Mouse (Mus musculus): ENCODE data around the gene Arhgef40. TPM values are rescaled to one million over a fixed set of nuclear protein-coding genes. Genes with fewer than 3 reads are reported as not detected.
A peak's percentile ranks its signal among the peaks of the same experiment; 100 is the strongest.

The Arhgef40 gene
- polyA plus RNA-seq, 1 experiment from 2014 or later = 92.6 TPM

DNA sequence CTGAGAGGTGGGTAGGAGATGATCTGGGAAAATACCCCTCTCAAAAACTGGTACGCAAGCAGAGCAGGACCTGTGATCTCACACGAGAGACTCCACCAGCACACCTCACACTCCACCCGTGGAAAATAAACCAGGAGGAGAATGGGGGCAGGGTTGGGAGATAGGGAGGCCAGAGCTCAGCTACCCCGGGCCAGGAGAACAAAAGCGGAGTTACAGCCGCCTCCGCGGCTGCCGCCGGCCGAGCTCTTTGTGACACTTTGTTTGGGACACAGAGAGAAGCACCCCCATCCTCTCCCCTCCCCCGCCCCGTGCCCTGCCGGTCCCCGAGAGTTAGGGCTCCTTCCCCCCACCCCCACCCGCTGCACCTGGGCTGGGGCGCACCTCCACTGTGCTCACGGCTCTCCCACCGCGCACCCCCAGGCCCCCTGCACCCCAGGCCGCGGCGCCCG, 29.3 kb downstream of the Arhgef40 start:
- H3K27ac ChIP-seq (ENCODE audit: low read length) = peak overlapping the region; percentile 96
- peaks cover 46% of the 10 kb centered on the region for H3K4me1 ChIP-seq (ENCODE audit: control insufficient read depth, insufficient read depth, low read length)
- no peaks in the 10 kb centered on the region for H3K36me3 ChIP-seq (ENCODE audit: control insufficient read depth, insufficient read depth, low read length)
- ATAC-seq (ENCODE audit: insufficient read depth, low FRiP score) = peak; percentile 23; the same call in 1 of the 2 replicates
- H3K4me2 ChIP-seq (ENCODE audit: low read depth, low read length) = peak overlapping the region; percentile 82
- H3K9ac ChIP-seq (ENCODE audit: low read length) = peak overlapping the region; percentile 89
- WGBS = 1% methylated on average over 24 of the region's 24 CpGs
- no peaks in the 10 kb centered on the region for H3K27me3 ChIP-seq (ENCODE audit: control insufficient read depth, insufficient read depth, low read length)
- peak overlapping the region; percentile 72 for H3K4me3 ChIP-seq (replicated peaks; ENCODE audit: low read length)
- H3K9me3 ChIP-seq (replicated peaks; ENCODE audit: control insufficient read depth, low read length) = no peaks in the 10 kb centered on the region

GRCm38 (mm10) chr14:52014271-52014760, 29.8 kb downstream of the Arhgef40 start:
- H3K9me3 ChIP-seq (replicated peaks; ENCODE audit: control insufficient read depth, low read length) = no peaks in the 10 kb centered on the region
- peaks cover 47% of the 10 kb centered on the region for H3K4me1 ChIP-seq (ENCODE audit: control insufficient read depth, insufficient read depth, low read length)
- no peaks in the 10 kb centered on the region for H3K36me3 ChIP-seq (ENCODE audit: control insufficient read depth, insufficient read depth, low read length)
- peak overlapping the region; percentile 82 for H3K4me2 ChIP-seq (ENCODE audit: low read depth, low read length)
- 4% methylated on average over 14 of the region's 80 CpGs for WGBS
- peak overlapping the region; percentile 96 for H3K27ac ChIP-seq (ENCODE audit: low read length)
- H3K9ac ChIP-seq (ENCODE audit: low read length) = peak overlapping the region; percentile 89
- peak; percentile 27; the same call in 1 of the 2 replicates for ATAC-seq (ENCODE audit: insufficient read depth, low FRiP score)
- no peaks in the 10 kb centered on the region for H3K27me3 ChIP-seq (ENCODE audit: control insufficient read depth, insufficient read depth, low read length)
- peak overlapping the region; percentile 72 for H3K4me3 ChIP-seq (replicated peaks; ENCODE audit: low read length)

DNA sequence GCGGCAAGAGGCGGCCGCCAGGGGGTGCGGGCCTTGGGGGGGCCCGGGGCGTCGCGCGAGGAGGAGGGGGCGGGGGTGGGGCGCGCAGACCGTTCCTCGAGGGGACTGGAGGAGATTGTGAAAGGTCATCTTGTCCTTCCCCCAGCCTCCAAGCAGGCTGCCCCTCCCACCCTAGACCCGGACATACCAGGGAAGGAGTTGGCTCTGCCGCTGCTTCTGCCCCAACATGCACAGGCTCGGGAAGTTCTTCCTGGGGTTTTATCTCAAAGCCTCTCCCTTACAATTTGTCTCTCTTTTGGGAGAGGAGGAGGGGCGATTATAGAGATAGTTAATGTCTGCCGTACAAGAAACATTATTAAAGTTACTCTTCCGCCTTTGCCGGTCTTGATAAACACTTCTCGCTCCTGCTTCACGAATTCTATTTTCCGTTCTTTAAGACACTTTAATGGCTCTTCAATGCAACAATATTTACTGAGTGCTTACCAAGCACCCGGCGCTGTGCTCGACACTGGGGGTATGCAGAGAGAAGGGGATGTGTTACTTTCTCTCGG, 30.3 kb downstream of the Arhgef40 start:
- peak overlapping the region; percentile 96 for H3K27ac ChIP-seq (ENCODE audit: low read length)
- H3K4me3 ChIP-seq (replicated peaks; ENCODE audit: low read length) = peak overlapping the region; percentile 72
- H3K4me1 ChIP-seq (ENCODE audit: control insufficient read depth, insufficient read depth, low read length) = peaks cover 44% of the 10 kb centered on the region
- no peaks in the 10 kb centered on the region for H3K9me3 ChIP-seq (replicated peaks; ENCODE audit: control insufficient read depth, low read length)
- under 1% methylated on average over 23 of the region's 28 CpGs for WGBS
- H3K4me2 ChIP-seq (ENCODE audit: low read depth, low read length) = peak overlapping the region; percentile 82
- no peaks in the 10 kb centered on the region for H3K36me3 ChIP-seq (ENCODE audit: control insufficient read depth, insufficient read depth, low read length)
- no peaks in the 10 kb centered on the region for H3K27me3 ChIP-seq (ENCODE audit: control insufficient read depth, insufficient read depth, low read length)
- H3K9ac ChIP-seq (ENCODE audit: low read length) = peak overlapping the region; percentile 89
- ATAC-seq (ENCODE audit: insufficient read depth, low FRiP score) = peak; percentile 46

GRCm38 (mm10) chr14:52015445-52016100, 31.1 kb downstream of the Arhgef40 start, which contains the start of gene Tmem253:
Gene Tmem253 (plus strand): TSS chr14:52015658.
- Histone ChIP-seq H3K36me3 (ENCODE audit: control insufficient read depth, insufficient read depth, low read length) (no peaks in the 10 kb centered on the region), H3K9me3 (replicated peaks; ENCODE audit: control insufficient read depth, low read length) (no peaks in the 10 kb centered on the region), H3K4me1 (ENCODE audit: control insufficient read depth, insufficient read depth, low read length) (peaks cover 37% of the 10 kb centered on the region), H3K4me2 (ENCODE audit: low read depth, low read length) (peak within 1 kb of the TSS; percentile 82), H3K27me3 (ENCODE audit: control insufficient read depth, insufficient read depth, low read length) (no peaks in the 10 kb centered on the region), H3K9ac (ENCODE audit: low read length) (peak within 1 kb of the TSS; percentile 89), H3K4me3 (replicated peaks; ENCODE audit: low read length) (peak within 1 kb of the TSS; percentile 72), H3K27ac (ENCODE audit: low read length) (peak within 1 kb of the TSS; percentile 96)
- WGBS = 17% methylated on average over 6 of the region's 6 CpGs
- no peak for ATAC-seq (ENCODE audit: insufficient read depth, low FRiP score)

- Histone ChIP-seq H3K4me2 (ENCODE audit: low read depth, low read length) (no peak overlapping the region), H3K9me3 (replicated peaks; ENCODE audit: control insufficient read depth, low read length) (no peaks in the 10 kb centered on the region), H3K9ac (ENCODE audit: low read length) (peak overlapping the region; percentile 14; the same call in 1 of the 2 replicates), H3K36me3 (ENCODE audit: control insufficient read depth, insufficient read depth, low read length) (no peaks in the 10 kb centered on the region), H3K4me1 (ENCODE audit: control insufficient read depth, insufficient read depth, low read length) (peaks cover 36% of the 10 kb centered on the region), H3K27me3 (ENCODE audit: control insufficient read depth, insufficient read depth, low read length) (no peaks in the 10 kb centered on the region), H3K27ac (ENCODE audit: low read length) (peak overlapping the region; percentile 96), H3K4me3 (replicated peaks; ENCODE audit: low read length) (0 out of 2 replicates have a peak overlapping the region, but pooled peaks have one; percentile 0)
- no peak for ATAC-seq (ENCODE audit: insufficient read depth, low FRiP score)
- 80% methylated on average over 13 of the region's 13 CpGs for WGBS
Observed at GRCm38 (mm10) chr14:52016625-52017405, 32.3 kb downstream of the Arhgef40 start.

DNA sequence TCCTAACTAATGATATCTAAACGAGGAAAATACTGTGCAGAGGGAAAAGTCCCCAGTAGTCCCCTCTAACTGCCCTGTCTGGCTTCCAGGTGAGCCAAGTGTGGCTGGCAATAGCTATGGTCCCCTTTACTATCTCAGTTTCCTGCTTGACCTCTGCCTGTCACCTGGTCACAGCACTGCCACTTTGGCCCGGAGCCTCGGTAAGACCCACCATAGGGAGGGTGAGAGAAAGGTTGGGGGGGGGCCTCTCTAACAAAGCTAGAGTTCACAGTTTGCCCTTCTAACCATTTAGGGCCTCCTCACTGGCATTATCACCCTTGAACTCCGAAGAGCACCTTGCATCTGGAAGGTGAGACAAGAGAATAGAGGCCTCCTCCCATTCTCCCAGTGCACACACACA, 33.1 kb downstream of the Arhgef40 start:
- Histone ChIP-seq H3K4me1 (ENCODE audit: control insufficient read depth, insufficient read depth, low read length) (peaks cover 40% of the 10 kb centered on the region), H3K36me3 (ENCODE audit: control insufficient read depth, insufficient read depth, low read length) (no peaks in the 10 kb centered on the region), H3K4me3 (replicated peaks; ENCODE audit: low read length) (no peak overlapping the region), H3K27ac (ENCODE audit: low read length) (no peak overlapping the region), H3K9ac (ENCODE audit: low read length) (no peak overlapping the region), H3K27me3 (ENCODE audit: control insufficient read depth, insufficient read depth, low read length) (no peaks in the 10 kb centered on the region), H3K4me2 (ENCODE audit: low read depth, low read length) (no peak overlapping the region), H3K9me3 (replicated peaks; ENCODE audit: control insufficient read depth, low read length) (no peaks in the 10 kb centered on the region)
- ATAC-seq (ENCODE audit: insufficient read depth, low FRiP score) = no peak
- 72% methylated on average over 4 of the region's 4 CpGs for WGBS

DNA sequence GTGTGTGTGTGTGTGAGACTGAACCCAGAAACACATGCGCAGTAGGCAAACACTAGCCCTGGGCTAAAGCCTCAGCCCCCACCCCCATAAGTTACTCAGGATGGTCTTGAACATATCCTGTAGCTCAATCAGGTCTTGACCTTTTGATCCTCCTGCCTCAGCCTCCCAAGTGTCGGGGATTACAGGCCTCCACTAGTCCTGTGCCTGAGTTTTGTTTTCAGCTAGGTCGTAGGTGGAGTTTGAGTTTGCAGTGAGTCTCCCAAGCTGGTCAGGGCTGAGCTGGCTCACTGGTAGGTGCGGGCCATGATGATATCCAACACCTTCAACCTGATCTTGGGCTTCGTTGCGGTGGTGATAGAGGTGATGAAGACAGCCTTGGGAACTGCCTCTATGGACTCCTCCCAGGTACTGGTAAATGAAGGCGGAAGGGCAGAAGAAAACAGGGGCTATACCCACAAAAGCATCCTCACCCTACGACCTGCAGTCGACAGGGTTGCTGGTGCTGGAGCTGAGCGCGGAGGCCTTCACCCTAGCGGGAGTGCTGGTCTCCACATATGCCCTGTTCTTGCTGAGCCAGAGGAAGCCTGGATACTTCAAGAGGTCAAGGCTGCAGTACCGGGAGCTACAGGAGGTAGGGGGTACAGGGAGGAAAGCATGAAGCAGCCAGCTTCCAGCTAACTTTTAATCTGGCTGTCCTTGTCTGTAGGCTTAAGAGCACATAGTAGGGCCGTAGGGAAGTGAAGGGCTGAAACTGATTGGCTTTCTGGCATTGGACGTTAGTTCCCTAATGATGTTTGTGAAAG, 33.9 kb downstream of the Arhgef40 start:
- no peaks in the 10 kb centered on the region for H3K9me3 ChIP-seq (replicated peaks; ENCODE audit: control insufficient read depth, low read length)
- H3K4me2 ChIP-seq (ENCODE audit: low read depth, low read length) = peak overlapping the region; percentile 77
- H3K36me3 ChIP-seq (ENCODE audit: control insufficient read depth, insufficient read depth, low read length) = no peaks in the 10 kb centered on the region
- WGBS = 86% methylated on average over 15 of the region's 15 CpGs
- no peaks in the 10 kb centered on the region for H3K27me3 ChIP-seq (ENCODE audit: control insufficient read depth, insufficient read depth, low read length)
- peaks cover 43% of the 10 kb centered on the region for H3K4me1 ChIP-seq (ENCODE audit: control insufficient read depth, insufficient read depth, low read length)
- H3K27ac ChIP-seq (ENCODE audit: low read length) = peak overlapping the region; percentile 100
- peak overlapping the region; percentile 70 for H3K4me3 ChIP-seq (replicated peaks; ENCODE audit: low read length)
- peak overlapping the region; percentile 94 for H3K9ac ChIP-seq (ENCODE audit: low read length)
- no peak for ATAC-seq (ENCODE audit: insufficient read depth, low FRiP score)

GRCm38 (mm10) chr14:52019051-52019589, 34.6 kb downstream of the Arhgef40 start:
- peak; percentile 1; the same call in 1 of the 2 replicates for ATAC-seq (ENCODE audit: insufficient read depth, low FRiP score)
- Histone ChIP-seq H3K9me3 (replicated peaks; ENCODE audit: control insufficient read depth, low read length) (no peaks in the 10 kb centered on the region), H3K4me2 (ENCODE audit: low read depth, low read length) (peak overlapping the region; percentile 77), H3K4me3 (replicated peaks; ENCODE audit: low read length) (peak overlapping the region; percentile 70), H3K27me3 (ENCODE audit: control insufficient read depth, insufficient read depth, low read length) (no peaks in the 10 kb centered on the region), H3K36me3 (ENCODE audit: control insufficient read depth, insufficient read depth, low read length) (no peaks in the 10 kb centered on the region), H3K27ac (ENCODE audit: low read length) (peak overlapping the region; percentile 100), H3K4me1 (ENCODE audit: control insufficient read depth, insufficient read depth, low read length) (peaks cover 43% of the 10 kb centered on the region), H3K9ac (ENCODE audit: low read length) (peak overlapping the region; percentile 94)
- WGBS = 26% methylated on average over 12 of the region's 12 CpGs

Measured in stomach, embryonic 16.5 days (tissue).